Mouse (Mus musculus): ENCODE results near the gene Stard9.
"Not testable (repeated sequence)": the region's sequence is repeated elsewhere in the genome, so short reads cannot be mapped to it uniquely, and the experiment has no call there.

The Stard9 gene

GRCm38 (mm10) chr2:120646777-120647176, 17.9 kb downstream of the Stard9 start:
- in situ Hi-C loops (cut with MboI; ENCODE audit: low pct_unique_long_range_greater_than_20kb in 1 of 2, low sequenced_read_pairs in 2 of 2, unreplicated experiment in 1 of 2), result no loop called here

GRCm38 (mm10) chr2:120652256-120652924, 23.5 kb downstream of the Stard9 start:
- in situ Hi-C loops (cut with MboI; ENCODE audit: low pct_unique_long_range_greater_than_20kb in 1 of 2, low sequenced_read_pairs in 2 of 2, unreplicated experiment in 1 of 2), result no loop called here

- in situ Hi-C loops (cut with MboI; ENCODE audit: low pct_unique_long_range_greater_than_20kb in 1 of 2, low sequenced_read_pairs in 2 of 2, unreplicated experiment in 1 of 2), result no loop called here
Measured at GRCm38 (mm10) chr2:120652925-120653284, 24.0 kb downstream of the Stard9 start.

- in situ Hi-C loops (cut with MboI; ENCODE audit: low pct_unique_long_range_greater_than_20kb in 1 of 2, low sequenced_read_pairs in 2 of 2, unreplicated experiment in 1 of 2), result no loop called here
Measured at GRCm38 (mm10) chr2:120654693-120655092, 25.8 kb downstream of the Stard9 start.

GRCm38 (mm10) chr2:120655905-120656304, 27.0 kb downstream of the Stard9 start:
- in situ Hi-C loops (cut with MboI; ENCODE audit: low pct_unique_long_range_greater_than_20kb in 1 of 2, low sequenced_read_pairs in 2 of 2, unreplicated experiment in 1 of 2), result no loop called here

- in situ Hi-C loops (cut with MboI; ENCODE audit: low pct_unique_long_range_greater_than_20kb in 1 of 2, low sequenced_read_pairs in 2 of 2, unreplicated experiment in 1 of 2), result no loop called here
Measured at GRCm38 (mm10) chr2:120656711-120657110, 27.8 kb downstream of the Stard9 start.

GRCm38 (mm10) chr2:120658486-120658885, 29.6 kb downstream of the Stard9 start:
- in situ Hi-C loops (cut with MboI; ENCODE audit: low pct_unique_long_range_greater_than_20kb in 1 of 2, low sequenced_read_pairs in 2 of 2, unreplicated experiment in 1 of 2), result no loop called here

- in situ Hi-C loops (cut with MboI; ENCODE audit: low pct_unique_long_range_greater_than_20kb in 1 of 2, low sequenced_read_pairs in 2 of 2, unreplicated experiment in 1 of 2), result no loop called here
Measured at GRCm38 (mm10) chr2:120659318-120659717, 30.4 kb downstream of the Stard9 start.

GRCm38 (mm10) chr2:120660486-120661078, 31.7 kb downstream of the Stard9 start:
- in situ Hi-C loops (cut with MboI; ENCODE audit: low pct_unique_long_range_greater_than_20kb in 1 of 2, low sequenced_read_pairs in 2 of 2, unreplicated experiment in 1 of 2), result no loop called here

- in situ Hi-C loops (cut with MboI; ENCODE audit: low pct_unique_long_range_greater_than_20kb in 1 of 2, low sequenced_read_pairs in 2 of 2, unreplicated experiment in 1 of 2), result no loop called here
Measured at GRCm38 (mm10) chr2:120662766-120663165, 33.8 kb downstream of the Stard9 start.

GRCm38 (mm10) chr2:120663491-120664154, 34.7 kb downstream of the Stard9 start:
- in situ Hi-C loops (cut with MboI; ENCODE audit: low pct_unique_long_range_greater_than_20kb in 1 of 2, low sequenced_read_pairs in 2 of 2, unreplicated experiment in 1 of 2), result no loop called here

- in situ Hi-C loops (cut with MboI; ENCODE audit: low pct_unique_long_range_greater_than_20kb in 1 of 2, low sequenced_read_pairs in 2 of 2, unreplicated experiment in 1 of 2), result no loop called here
Measured at GRCm38 (mm10) chr2:120667446-120667845, 38.5 kb downstream of the Stard9 start.

- in situ Hi-C loops (cut with MboI; ENCODE audit: low pct_unique_long_range_greater_than_20kb in 1 of 2, low sequenced_read_pairs in 2 of 2, unreplicated experiment in 1 of 2), result no loop called here
Measured at GRCm38 (mm10) chr2:120670253-120670652, 41.3 kb downstream of the Stard9 start.

- in situ Hi-C loops (cut with MboI; ENCODE audit: low pct_unique_long_range_greater_than_20kb in 1 of 2, low sequenced_read_pairs in 2 of 2, unreplicated experiment in 1 of 2), result not testable (repeated sequence)
Measured at GRCm38 (mm10) chr2:120681151-120681550, 52.2 kb downstream of the Stard9 start.

GRCm38 (mm10) chr2:120697767-120698166, 68.8 kb downstream of the Stard9 start:
- in situ Hi-C loops (cut with MboI; ENCODE audit: low pct_unique_long_range_greater_than_20kb in 1 of 2, low sequenced_read_pairs in 2 of 2, unreplicated experiment in 1 of 2), result no loop called here

- in situ Hi-C loops (cut with MboI; ENCODE audit: low pct_unique_long_range_greater_than_20kb in 1 of 2, low sequenced_read_pairs in 2 of 2, unreplicated experiment in 1 of 2), result no loop called here
Measured at GRCm38 (mm10) chr2:120700379-120700885, 71.5 kb downstream of the Stard9 start.

GRCm38 (mm10) chr2:120702675-120703074, 73.8 kb downstream of the Stard9 start:
- in situ Hi-C loops (cut with MboI; ENCODE audit: low pct_unique_long_range_greater_than_20kb in 1 of 2, low sequenced_read_pairs in 2 of 2, unreplicated experiment in 1 of 2), result no loop called here

- in situ Hi-C loops (cut with MboI; ENCODE audit: low pct_unique_long_range_greater_than_20kb in 1 of 2, low sequenced_read_pairs in 2 of 2, unreplicated experiment in 1 of 2), result no loop called here
Measured at GRCm38 (mm10) chr2:120707041-120707440, 78.1 kb downstream of the Stard9 start.

GRCm38 (mm10) chr2:120710154-120710553, 81.2 kb downstream of the Stard9 start:
- in situ Hi-C loops (cut with MboI; ENCODE audit: low pct_unique_long_range_greater_than_20kb in 1 of 2, low sequenced_read_pairs in 2 of 2, unreplicated experiment in 1 of 2), result no loop called here

GRCm38 (mm10) chr2:120710948-120711347, 82.0 kb downstream of the Stard9 start:
- in situ Hi-C loops (cut with MboI; ENCODE audit: low pct_unique_long_range_greater_than_20kb in 1 of 2, low sequenced_read_pairs in 2 of 2, unreplicated experiment in 1 of 2), result no loop called here
